Mouse (Mus musculus) hindbrain, embryonic 13.5 days (tissue): ENCODE results near the gene Rps28. TPM values are rescaled to one million over a fixed set of nuclear protein-coding genes. Genes with fewer than 3 reads are reported as not detected.
"Not testable (repeated sequence)": the region's sequence is repeated elsewhere in the genome, so short reads cannot be mapped to it uniquely, and the experiment has no call there.

ENCODE experiments used
- ATAC-seq: fragments of 200-750 bp; cut with Nextera tagmentation; 2 replicates; pipeline ENCODE4 v1.8.0; 2017; ENCODE audit warnings: moderate TSS enrichment; ENCODE audit not compliant: low FRiP score
- H3K27ac ChIP-seq: fragments of 300-500 bp; sonication (generic); 2 replicates; pipeline ENCODE4 v1.5.1; 2015; ENCODE audit warnings: inconsistent platforms, mild to moderate bottlenecking, moderate library complexity
- H3K27me3 ChIP-seq: fragments of 300-500 bp; sonication (generic); 2 replicates; pipeline ENCODE4 v1.6.1; 2015; ENCODE audit warnings: mild to moderate bottlenecking, inconsistent platforms
- H3K36me3 ChIP-seq: fragments of 300-500 bp; sonication (generic); 2 replicates; pipeline ENCODE4 v1.6.1; 2015; ENCODE audit warnings: mild to moderate bottlenecking, inconsistent platforms
- H3K4me1 ChIP-seq: fragments of 300-500 bp; sonication (generic); replicated peaks from 2 replicates; pipeline ENCODE4 v1.6.1; 2015; ENCODE audit warnings: inconsistent platforms
- H3K4me2 ChIP-seq: fragments of 300-500 bp; sonication (generic); 2 replicates; pipeline ENCODE4 v1.6.1; 2015; ENCODE audit warnings: inconsistent platforms, mild to moderate bottlenecking, moderate library complexity
- H3K4me3 ChIP-seq: fragments of 300-500 bp; sonication (generic); 2 replicates; pipeline ENCODE4 v1.5.1; 2015; ENCODE audit warnings: mild to moderate bottlenecking, inconsistent platforms
- H3K9ac ChIP-seq: fragments of 300-500 bp; sonication (generic); 2 replicates; pipeline ENCODE4 v1.6.1; 2015; ENCODE audit warnings: mild to moderate bottlenecking, inconsistent platforms
- H3K9me3 ChIP-seq: fragments of 300-500 bp; sonication (generic); 2 replicates; pipeline ENCODE4 v1.6.1; 2016; ENCODE audit warnings: inconsistent platforms
- WGBS: fragments of 180-500 bp; shearing (Covaris S2); methylation state at CpG from one replicate; pipeline ENCODE4 v1.1.7; 2015; 5-methylcytosine and 5-hydroxymethylcytosine counted together
- polyA plus RNA-seq: library from polyadenylated mRNA; unstranded; fragments of >200 nt; fragmentation: Nextera tagmentation; extraction: Ambion mirVana; gene quantifications from 2 replicates; pipeline ENCODE4 v1.2.1, GENCODE M21; 2015

The Rps28 gene
- polyA plus RNA-seq, 1 experiment from 2014 or later = 734 TPM

DNA sequence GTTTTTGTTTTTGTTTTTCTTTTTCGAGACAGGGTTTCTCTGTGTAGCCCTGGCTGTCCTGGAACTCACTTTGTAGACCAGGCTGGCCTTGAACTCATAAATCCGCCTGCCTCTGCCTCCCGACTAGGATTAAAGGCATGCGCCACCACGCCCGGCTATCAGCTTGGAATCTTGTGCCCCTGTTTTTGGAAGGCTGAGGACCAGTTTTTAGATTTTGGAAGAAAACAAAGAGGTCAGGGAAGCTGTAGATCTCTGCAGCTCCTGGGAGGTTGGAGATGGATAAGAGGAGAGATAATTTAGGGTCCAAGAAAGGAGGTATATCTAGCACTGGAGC is 602 bp upstream of the Rps28 start:
- WGBS = 8% methylated on average over 6 of the region's 6 CpGs
- peaks cover 51% of the 10 kb centered on the region for H3K4me1 ChIP-seq
- H3K9me3 ChIP-seq, H3K27me3 ChIP-seq, ATAC-seq: not testable (repeated sequence)
- H3K9ac ChIP-seq = peak overlapping the region; percentile 85
- peaks cover 40% of the 10 kb centered on the region for H3K36me3 ChIP-seq
- H3K27ac ChIP-seq = peak overlapping the region; percentile 89
- peak overlapping the region; percentile 76 for H3K4me3 ChIP-seq
- peak overlapping the region; percentile 78 for H3K4me2 ChIP-seq

DNA sequence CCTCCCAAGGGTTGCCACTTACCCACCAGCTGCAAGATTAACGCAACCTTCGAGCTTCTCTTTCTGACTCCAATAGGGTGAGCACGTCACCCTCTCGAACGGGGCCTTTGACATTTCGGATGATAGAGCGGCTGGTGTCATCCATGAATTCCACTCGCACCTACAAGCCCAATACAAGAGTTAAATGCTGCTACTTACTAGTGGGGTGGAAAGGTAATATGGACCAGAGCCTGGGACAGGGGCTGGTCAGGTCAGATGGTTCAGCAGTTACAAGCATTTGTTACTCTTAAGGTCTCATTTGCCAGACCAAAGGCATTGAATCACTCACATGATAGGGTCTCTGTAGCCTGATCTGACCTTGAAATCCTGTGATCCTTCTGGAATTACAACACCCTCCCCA is 1.2 kb downstream of the Rps28 start:
- 87% methylated on average over 8 of the region's 8 CpGs for WGBS
- peaks cover 57% of the 10 kb centered on the region for H3K4me1 ChIP-seq

DNA sequence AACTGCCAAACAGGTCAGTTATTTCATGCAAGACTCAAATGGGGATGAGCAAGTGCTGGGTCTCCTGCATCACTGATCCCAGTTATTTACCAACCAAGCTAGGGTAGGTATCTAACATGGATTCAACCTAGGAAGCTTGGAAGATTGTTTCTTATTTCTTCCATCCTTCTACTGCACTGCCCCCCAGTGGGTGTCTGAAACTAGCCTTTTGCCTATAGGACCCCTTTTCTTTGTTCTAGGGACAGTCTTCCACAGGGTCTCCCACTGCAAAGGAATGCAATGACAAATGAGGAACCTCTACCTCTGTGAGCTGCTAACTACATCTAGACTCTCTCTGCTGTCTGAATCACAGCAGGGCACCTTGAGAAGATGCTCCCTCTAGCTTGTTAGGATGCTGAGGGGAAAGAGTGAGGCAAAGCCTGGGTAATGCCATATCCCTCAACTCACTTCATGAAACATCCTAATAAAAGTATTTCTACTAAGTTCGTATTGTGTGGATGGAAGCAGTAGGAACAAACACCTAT is 1.9 kb downstream of the Rps28 start:
- Histone ChIP-seq H3K27me3 (no peaks in the 10 kb centered on the region), H3K9me3 (no peaks in the 10 kb centered on the region), H3K9ac (peak overlapping the region; percentile 85; the same call in 1 of the 2 replicates), H3K36me3 (peaks cover 43% of the 10 kb centered on the region), H3K27ac (no peak overlapping the region), H3K4me1 (peaks cover 57% of the 10 kb centered on the region), H3K4me3 (peak overlapping the region; percentile 76; the same call in 1 of the 2 replicates), H3K4me2 (peak overlapping the region; percentile 97)
- ATAC-seq = no peak
- WGBS = 92% methylated on average over 1 of the region's 1 CpGs

More for the DNA sequence above, 1.2 kb downstream of the Rps28 start:
- H3K4me3 ChIP-seq = peak overlapping the region; percentile 76
- not testable (repeated sequence) for ATAC-seq, H3K9me3 ChIP-seq, H3K27me3 ChIP-seq
- H3K27ac ChIP-seq = 0 out of 2 replicates have a peak overlapping the region, but pooled peaks have one; percentile 8
- peaks cover 43% of the 10 kb centered on the region for H3K36me3 ChIP-seq
- H3K4me2 ChIP-seq = peak overlapping the region; percentile 97
- peak overlapping the region; percentile 85 for H3K9ac ChIP-seq

DNA sequence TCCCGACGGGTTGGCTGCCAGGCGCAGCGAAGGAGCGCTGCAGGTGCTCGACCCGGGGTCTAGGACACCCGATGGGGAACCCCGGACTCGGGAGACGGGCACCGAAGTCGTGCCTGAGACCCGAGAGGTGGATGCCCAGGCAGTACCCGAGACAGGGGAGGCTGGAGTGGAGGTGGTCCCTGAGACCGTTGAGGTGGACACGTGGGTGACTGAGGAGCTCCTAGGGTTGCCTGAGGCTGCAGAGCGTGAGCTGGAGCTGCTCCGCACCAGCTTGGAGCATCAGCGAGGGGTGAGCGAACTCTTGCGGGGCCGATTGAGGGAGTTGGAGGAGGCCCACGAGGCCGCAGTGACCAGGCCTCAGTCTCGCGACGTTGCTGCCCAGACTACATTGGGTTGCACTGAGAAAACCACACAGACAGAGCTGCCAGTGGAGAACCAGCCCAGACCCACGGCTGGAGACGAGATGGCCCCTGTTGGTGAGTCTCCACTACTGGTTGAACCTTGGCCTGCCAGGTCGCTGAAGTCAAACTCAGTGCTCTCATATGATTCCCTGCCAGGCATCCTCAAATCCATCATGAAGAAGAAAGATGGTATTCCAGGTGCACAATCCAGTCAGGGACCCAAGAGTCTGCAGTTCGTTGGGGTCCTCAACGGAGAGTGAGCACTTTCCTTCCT is 6.3 kb downstream of the Rps28 start:
- ATAC-seq = no peak
- peak overlapping the region; percentile 77 for H3K4me2 ChIP-seq
- H3K4me1 ChIP-seq = peaks cover 34% of the 10 kb centered on the region
- no peaks in the 10 kb centered on the region for H3K9me3 ChIP-seq
- WGBS = 15% methylated on average over 33 of the region's 33 CpGs
- H3K9ac ChIP-seq = peak overlapping the region; percentile 81
- H3K36me3 ChIP-seq = peaks cover 43% of the 10 kb centered on the region
- H3K4me3 ChIP-seq = peak overlapping the region; percentile 52
- H3K27me3 ChIP-seq = no peaks in the 10 kb centered on the region; the same call in 1 of the 2 replicates
- H3K27ac ChIP-seq = peak overlapping the region; percentile 90

GRCm38 (mm10) chr17:33817184-33817968 is 7.0 kb downstream of the Rps28 start:
- H3K4me2 ChIP-seq = peak overlapping the region; percentile 77
- under 1% methylated on average over 89 of the region's 89 CpGs for WGBS
- peaks cover 38% of the 10 kb centered on the region for H3K36me3 ChIP-seq
- H3K9ac ChIP-seq = peak overlapping the region; percentile 81
- H3K4me1 ChIP-seq = peaks cover 27% of the 10 kb centered on the region
- H3K4me3 ChIP-seq = peak overlapping the region; percentile 52
- H3K27me3 ChIP-seq = peaks cover 3% of the 10 kb centered on the region; the same call in 1 of the 2 replicates
- H3K9me3 ChIP-seq = no peaks in the 10 kb centered on the region
- ATAC-seq = peak; percentile 95
- peak overlapping the region; percentile 90 for H3K27ac ChIP-seq

- peaks cover 20% of the 10 kb centered on the region for H3K4me1 ChIP-seq
- peak overlapping the region; percentile 81; the same call in 1 of the 2 replicates for H3K9ac ChIP-seq
- ATAC-seq = no peak
- peak overlapping the region; percentile 52 for H3K4me3 ChIP-seq
- no peaks in the 10 kb centered on the region for H3K9me3 ChIP-seq
- H3K27ac ChIP-seq = peak overlapping the region; percentile 90
- whole genome bisulfite sequencing = 65% methylated on average over 5 of the region's 5 CpGs
- H3K36me3 ChIP-seq = peaks cover 30% of the 10 kb centered on the region
- peaks cover 6% of the 10 kb centered on the region; the same call in 1 of the 2 replicates for H3K27me3 ChIP-seq
- H3K4me2 ChIP-seq = peak overlapping the region; percentile 77
These were observed 7.8 kb downstream of the Rps28 start for GRCm38 (mm10) chr17:33816612-33817011.

DNA sequence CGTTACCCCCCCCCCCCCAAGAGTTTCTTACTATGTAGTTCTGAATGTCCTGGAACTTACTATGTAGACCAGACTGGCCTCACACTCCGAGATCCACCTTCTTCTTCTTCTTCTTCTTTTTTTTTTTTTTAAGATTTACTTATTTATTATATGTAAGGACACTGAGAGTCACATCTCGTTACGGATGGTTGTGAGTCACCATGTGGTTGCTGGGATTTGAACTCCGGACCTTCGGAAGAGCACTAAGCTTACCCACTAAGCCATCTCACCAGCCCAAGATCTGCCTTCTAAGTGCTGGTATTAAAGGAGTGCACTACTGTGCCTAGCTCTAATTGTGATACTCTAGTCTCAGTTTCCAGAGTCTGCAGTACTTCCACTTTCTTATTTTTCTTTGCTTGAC is 9.0 kb downstream of the Rps28 start:
- Histone ChIP-seq H3K9ac (no peak overlapping the region), H3K9me3 (no peaks in the 10 kb centered on the region), H3K4me1 (peaks cover 26% of the 10 kb centered on the region), H3K4me3 (no peak overlapping the region), H3K4me2 (no peak overlapping the region), H3K36me3 (peaks cover 18% of the 10 kb centered on the region), H3K27ac (no peak overlapping the region), H3K27me3 (peaks cover 18% of the 10 kb centered on the region)
- ATAC-seq = no peak
- WGBS = 91% methylated on average over 6 of the region's 6 CpGs

DNA sequence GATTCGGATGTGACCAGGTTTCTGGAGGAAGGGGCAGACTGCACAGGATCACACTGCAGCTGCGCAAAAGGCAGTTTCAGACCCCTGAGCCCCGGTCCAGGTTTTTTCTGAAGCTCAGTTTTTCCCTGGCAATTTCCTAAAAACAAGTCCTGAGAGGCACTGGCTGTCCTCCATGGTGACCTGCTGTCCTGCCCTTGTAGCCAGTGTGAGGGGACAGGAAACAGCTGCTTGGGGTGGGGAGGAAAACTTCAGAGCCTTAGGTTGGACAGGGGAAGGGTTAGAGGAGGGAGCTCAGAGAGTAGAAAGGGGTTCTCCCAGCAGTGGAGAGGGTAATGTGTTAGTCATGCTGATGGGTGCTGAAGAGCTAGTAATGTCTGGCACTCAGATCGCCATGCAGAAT is 11.4 kb downstream of the Rps28 start:
- H3K27me3 ChIP-seq = peaks cover 21% of the 10 kb centered on the region
- H3K4me1 ChIP-seq = peaks cover 19% of the 10 kb centered on the region
- H3K27ac ChIP-seq = no peak overlapping the region
- no peak overlapping the region for H3K9ac ChIP-seq
- ATAC-seq = no peak
- 0 out of 2 replicates have a peak overlapping the region, but pooled peaks have one; percentile 4 for H3K4me2 ChIP-seq
- no peaks in the 10 kb centered on the region for H3K36me3 ChIP-seq
- no peaks in the 10 kb centered on the region for H3K9me3 ChIP-seq
- no peak overlapping the region for H3K4me3 ChIP-seq
- WGBS = 72% methylated on average over 4 of the region's 4 CpGs

DNA sequence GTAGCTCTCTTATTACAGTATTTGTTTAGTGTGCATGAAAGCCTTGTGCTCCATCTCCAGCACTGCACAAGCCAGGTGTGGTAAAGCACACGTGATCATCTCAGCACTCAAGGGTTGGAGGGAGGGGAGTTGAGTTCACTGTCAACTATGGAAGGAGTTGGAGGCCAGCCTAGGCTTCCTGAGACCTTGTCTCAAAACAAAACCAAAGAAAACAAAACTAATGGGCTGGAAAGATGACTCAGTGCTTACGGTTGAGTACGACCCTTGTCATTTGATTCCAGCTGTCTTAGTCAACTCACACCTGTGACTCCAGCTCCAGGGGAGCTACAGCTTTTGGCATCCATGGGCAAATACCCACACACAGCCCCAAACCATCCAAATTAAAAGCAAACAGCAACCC is 11.9 kb downstream of the Rps28 start:
- 58% methylated on average over 3 of the region's 3 CpGs for WGBS
- no peak for ATAC-seq

DNA sequence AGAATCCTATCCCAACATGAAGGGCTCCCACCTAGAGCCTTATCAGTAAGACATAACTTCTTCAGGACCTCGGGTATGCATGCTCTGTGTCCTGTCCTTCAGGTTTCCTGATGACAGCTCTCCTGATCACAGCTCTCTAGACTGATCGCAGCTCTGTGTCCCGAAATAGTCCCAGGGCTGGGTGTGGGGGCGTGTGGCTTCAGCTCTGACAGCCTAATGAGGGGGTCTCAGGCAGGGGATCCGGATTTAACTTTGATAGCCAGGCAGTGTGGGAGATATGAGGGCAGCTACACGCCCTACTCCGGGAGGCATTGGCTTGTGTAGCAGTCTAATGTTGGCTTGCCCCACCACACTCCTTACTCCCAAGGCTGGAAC is 13.2 kb downstream of the Rps28 start:
- no peaks in the 10 kb centered on the region for H3K36me3 ChIP-seq
- 29% methylated on average over 7 of the region's 7 CpGs for WGBS
- peak overlapping the region; percentile 70 for H3K9ac ChIP-seq
- H3K27ac ChIP-seq = peak overlapping the region; percentile 40; the same call in 1 of the 2 replicates
- ATAC-seq = 0 out of 2 replicates have a peak, but pooled peaks have one; percentile 8
- peak overlapping the region; percentile 72 for H3K4me2 ChIP-seq
- H3K9me3 ChIP-seq = no peaks in the 10 kb centered on the region
- peaks cover 12% of the 10 kb centered on the region for H3K4me1 ChIP-seq
- peak overlapping the region; percentile 49 for H3K4me3 ChIP-seq
- H3K27me3 ChIP-seq = peaks cover 21% of the 10 kb centered on the region

More for the DNA sequence above, 11.9 kb downstream of the Rps28 start:
- Histone ChIP-seq H3K36me3 (no peaks in the 10 kb centered on the region), H3K4me1 (peaks cover 16% of the 10 kb centered on the region), H3K27me3 (peaks cover 21% of the 10 kb centered on the region), H3K9ac (no peak overlapping the region), H3K9me3 (no peaks in the 10 kb centered on the region), H3K4me3 (no peak overlapping the region), H3K4me2 (no peak overlapping the region), H3K27ac (no peak overlapping the region)

GRCm38 (mm10) chr17:33810334-33811141 is 13.8 kb downstream of the Rps28 start, which contains the start of gene Kank3:
Kank3 (plus strand) TSS chr17:33810519.
- 1% methylated on average over 36 of the region's 36 CpGs for WGBS
- Histone ChIP-seq H3K4me1 (peaks cover 12% of the 10 kb centered on the region), H3K27ac (peak within 1 kb of the TSS; percentile 40; the same call in 1 of the 2 replicates), H3K4me2 (peak within 1 kb of the TSS; percentile 72), H3K4me3 (peak within 1 kb of the TSS; percentile 49), H3K9ac (peak within 1 kb of the TSS; percentile 70), H3K9me3 (no peaks in the 10 kb centered on the region), H3K36me3 (no peaks in the 10 kb centered on the region), H3K27me3 (peaks cover 21% of the 10 kb centered on the region)
- ATAC-seq = peak; percentile 98
